Mouse (Mus musculus) erythroblast, adult 5-6 weeks (primary cell): Measurements from ENCODE around the gene Golga2. TPM values are rescaled to one million over a fixed set of nuclear protein-coding genes. Genes with fewer than 3 reads are reported as not detected.

ENCODE experiments used
- ATAC-seq: replicated peaks from 2 replicates; pipeline ENCODE4 v1.8.0; 2016; ENCODE audit warnings: moderate number of reproducible peaks, mild to moderate bottlenecking, moderate TSS enrichment, inconsistent platforms; ENCODE audit not compliant: poor library complexity, low FRiP score, severe bottlenecking
- total RNA-seq, 2 experiments: library from RNA; stranded (forward) in 1 of 2; stranded (reverse) in 1 of 2; fragments of 150-400 nt in 1 of 2; fragments of 200-764, 138-1000 nt in 1 of 2; gene quantifications; 2 replicates each; pipeline versions ENCODE4 v1.2.3 to v1.2.4; 2015 to 2017; ENCODE audit warnings: low replicate concordance in 2 of 2

Gene Golga2
- total RNA-seq (2015; ENCODE audit: low replicate concordance) (6.3 and 11.1 TPM in 2 replicates), total RNA-seq (2017; ENCODE audit: low replicate concordance) (34.5 and 44.0 TPM in 2 replicates)

GRCm38 (mm10) chr2:32287334-32287840 is at the start of gene Golga2:
Gene Golga2 (plus strand): TSS chr2:32287384.
- no peak; the same call in 1 of the 2 replicates for ATAC-seq

- no peak for ATAC-seq
These were observed 49.6 kb upstream of the Golga2 start for GRCm38 (mm10) chr2:32237571-32237970.

- no peak for ATAC-seq
These were observed 48.3 kb upstream of the Golga2 start for GRCm38 (mm10) chr2:32238708-32239435.

GRCm38 (mm10) chr2:32240591-32240990 is 46.6 kb upstream of the Golga2 start:
- no peak for ATAC-seq

GRCm38 (mm10) chr2:32242986-32243385 is 44.2 kb upstream of the Golga2 start:
- ATAC-seq = no peak

GRCm38 (mm10) chr2:32246741-32247140 is 40.4 kb upstream of the Golga2 start:
- no peak for ATAC-seq

- ATAC-seq = no peak
These were observed 38.5 kb upstream of the Golga2 start for GRCm38 (mm10) chr2:32248377-32249361.

- ATAC-seq = no peak
These were observed 35.2 kb upstream of the Golga2 start for GRCm38 (mm10) chr2:32251791-32252527.

- ATAC-seq = no peak
These were observed 34.5 kb upstream of the Golga2 start for GRCm38 (mm10) chr2:32252658-32253057.

GRCm38 (mm10) chr2:32253352-32253751 is 33.8 kb upstream of the Golga2 start:
- no peak for ATAC-seq

- ATAC-seq = no peak
These were observed 32.6 kb upstream of the Golga2 start for GRCm38 (mm10) chr2:32254563-32254962.

- no peak for ATAC-seq
These were observed 30.9 kb upstream of the Golga2 start for GRCm38 (mm10) chr2:32256273-32256672.

GRCm38 (mm10) chr2:32258887-32259533 is 28.2 kb upstream of the Golga2 start:
- 0 out of 2 replicates have a peak, but pooled peaks have one; percentile 1 for ATAC-seq

- peak; percentile 91 for ATAC-seq
These were observed 27.3 kb upstream of the Golga2 start, which contains the start of gene Uck1 for GRCm38 (mm10) chr2:32259657-32260417. Gene Uck1 (minus strand): TSS chr2:32260159.

GRCm38 (mm10) chr2:32260635-32261034 is 26.5 kb upstream of the Golga2 start:
- peak; percentile 51 for ATAC-seq

GRCm38 (mm10) chr2:32275823-32276222 is 11.4 kb upstream of the Golga2 start:
- no peak for ATAC-seq

- ATAC-seq = no peak
These were observed 4.9 kb upstream of the Golga2 start for GRCm38 (mm10) chr2:32282289-32282688.

GRCm38 (mm10) chr2:32282727-32283126 is 4.5 kb upstream of the Golga2 start:
- peak; percentile 77 for ATAC-seq
